Mouse (Mus musculus): Measurements from ENCODE around the gene Snrk. TPM values are rescaled to one million over a fixed set of nuclear protein-coding genes. Genes with fewer than 3 reads are reported as not detected.

Gene Snrk
- polyA plus RNA-seq, 1 experiment from 2014 or later, result 51.0 TPM

DNA sequence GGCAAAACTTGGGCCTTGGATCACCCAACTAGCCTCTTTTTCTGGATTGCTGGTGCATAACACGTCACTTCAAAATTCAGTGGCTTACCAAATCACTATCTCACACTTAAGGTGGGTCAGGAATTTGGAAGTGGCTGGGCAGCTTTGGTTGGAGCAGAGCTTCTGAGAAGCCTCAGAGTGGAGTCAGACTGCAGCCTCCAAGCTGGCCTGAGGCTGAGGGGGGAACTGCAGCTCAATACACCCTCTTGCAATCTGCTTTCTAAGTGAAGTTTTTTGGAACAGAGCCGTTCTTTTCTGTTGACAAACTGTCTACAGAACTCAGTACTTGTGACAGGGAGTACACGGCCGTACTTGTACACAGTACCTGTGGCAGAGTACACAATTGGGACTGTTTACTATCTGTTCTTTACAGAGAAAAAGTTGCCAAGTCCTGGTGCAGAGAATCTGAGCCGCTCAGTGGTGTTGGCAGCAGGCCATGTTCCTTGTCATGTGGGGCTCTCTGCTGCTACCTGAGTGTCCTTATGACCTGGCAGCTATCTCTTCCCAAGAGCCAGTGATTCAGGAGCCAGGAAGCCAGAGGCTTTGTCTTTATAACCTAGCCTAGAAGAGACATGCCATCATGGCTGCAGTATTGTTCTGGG, 78.1 kb downstream of the Snrk start:
- Histone ChIP-seq H3K27ac (no peak overlapping the region), H3K36me3 (no peaks in the 10 kb centered on the region; the same call in 1 of the 2 replicates), H3K4me2 (replicated peaks) (no peak overlapping the region), H3K4me3 (no peak overlapping the region), H3K9ac (no peak overlapping the region), H3K4me1 (peaks cover 4% of the 10 kb centered on the region; the same call in 1 of the 2 replicates), H3K9me3 (no peaks in the 10 kb centered on the region), H3K27me3 (replicated peaks) (no peaks in the 10 kb centered on the region)
- WGBS, result 89% methylated on average over 5 of the region's 5 CpGs
- no peak for ATAC-seq (ENCODE audit: low FRiP score, low read depth)

DNA sequence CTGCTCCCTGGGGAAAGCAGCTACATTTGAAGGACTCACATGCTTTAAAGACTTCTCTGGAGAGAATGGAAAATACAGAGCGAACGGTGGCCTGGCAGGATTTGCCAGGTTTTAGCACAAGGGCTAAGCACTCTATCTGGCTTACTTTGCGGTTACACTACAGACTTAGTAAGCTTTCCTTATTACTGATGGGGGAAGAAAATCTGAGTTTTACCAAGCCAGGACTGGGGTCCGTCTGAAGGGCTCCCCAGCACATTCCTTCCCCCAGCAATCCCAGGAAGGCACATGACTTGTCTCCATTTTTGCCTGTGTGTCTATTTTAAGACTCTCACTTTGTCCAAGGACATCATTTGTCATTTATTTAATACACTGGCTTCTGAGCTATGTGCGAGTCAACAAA, 80.0 kb downstream of the Snrk start:
- Histone ChIP-seq H3K4me1 (peaks cover 4% of the 10 kb centered on the region; the same call in 1 of the 2 replicates), H3K27me3 (replicated peaks) (no peaks in the 10 kb centered on the region), H3K27ac (no peak overlapping the region), H3K36me3 (peaks cover 4% of the 10 kb centered on the region; the same call in 1 of the 2 replicates), H3K9me3 (no peaks in the 10 kb centered on the region), H3K9ac (no peak overlapping the region), H3K4me3 (no peak overlapping the region), H3K4me2 (replicated peaks) (no peak overlapping the region)
- WGBS, result 83% methylated on average over 5 of the region's 5 CpGs
- no peak for ATAC-seq (ENCODE audit: low FRiP score, low read depth)

GRCm38 (mm10) chr9:122198621-122199020, 81.6 kb downstream of the Snrk start:
- WGBS, result 60% methylated on average over 3 of the region's 3 CpGs
- Histone ChIP-seq H3K27me3 (replicated peaks) (no peaks in the 10 kb centered on the region), H3K9me3 (no peaks in the 10 kb centered on the region), H3K9ac (no peak overlapping the region), H3K4me1 (peaks cover 4% of the 10 kb centered on the region; the same call in 1 of the 2 replicates), H3K36me3 (peaks cover 4% of the 10 kb centered on the region; the same call in 1 of the 2 replicates), H3K27ac (no peak overlapping the region), H3K4me3 (no peak overlapping the region), H3K4me2 (replicated peaks) (no peak overlapping the region)
- ATAC-seq (ENCODE audit: low FRiP score, low read depth), result no peak

- no peaks in the 10 kb centered on the region for H3K27me3 ChIP-seq (replicated peaks)
- no peaks in the 10 kb centered on the region for H3K9me3 ChIP-seq
- ATAC-seq (ENCODE audit: low FRiP score, low read depth), result no peak
- no peak overlapping the region for H3K4me3 ChIP-seq
- H3K9ac ChIP-seq, result no peak overlapping the region
- H3K4me2 ChIP-seq (replicated peaks), result no peak overlapping the region
- H3K27ac ChIP-seq, result no peak overlapping the region
- H3K36me3 ChIP-seq, result peaks cover 4% of the 10 kb centered on the region; the same call in 1 of the 2 replicates
- H3K4me1 ChIP-seq, result peaks cover 4% of the 10 kb centered on the region; the same call in 1 of the 2 replicates
- WGBS, result 29% methylated on average over 6 of the region's 6 CpGs
These were observed 82.2 kb downstream of the Snrk start for GRCm38 (mm10) chr9:122199253-122199652.

GRCm38 (mm10) chr9:122204508-122204907, 87.4 kb downstream of the Snrk start:
- no peak overlapping the region for H3K27ac ChIP-seq
- no peak overlapping the region for H3K4me2 ChIP-seq (replicated peaks)
- H3K9ac ChIP-seq, result no peak overlapping the region
- 65% methylated on average over 7 of the region's 7 CpGs for WGBS
- no peak overlapping the region for H3K4me3 ChIP-seq
- ATAC-seq (ENCODE audit: low FRiP score, low read depth), result no peak
- no peaks in the 10 kb centered on the region for H3K27me3 ChIP-seq (replicated peaks)
- H3K36me3 ChIP-seq, result 0 out of 2 replicates have a peak, but pooled peaks cover 4% of the 10 kb centered on the region
- no peaks in the 10 kb centered on the region for H3K4me1 ChIP-seq
- H3K9me3 ChIP-seq, result no peaks in the 10 kb centered on the region

DNA sequence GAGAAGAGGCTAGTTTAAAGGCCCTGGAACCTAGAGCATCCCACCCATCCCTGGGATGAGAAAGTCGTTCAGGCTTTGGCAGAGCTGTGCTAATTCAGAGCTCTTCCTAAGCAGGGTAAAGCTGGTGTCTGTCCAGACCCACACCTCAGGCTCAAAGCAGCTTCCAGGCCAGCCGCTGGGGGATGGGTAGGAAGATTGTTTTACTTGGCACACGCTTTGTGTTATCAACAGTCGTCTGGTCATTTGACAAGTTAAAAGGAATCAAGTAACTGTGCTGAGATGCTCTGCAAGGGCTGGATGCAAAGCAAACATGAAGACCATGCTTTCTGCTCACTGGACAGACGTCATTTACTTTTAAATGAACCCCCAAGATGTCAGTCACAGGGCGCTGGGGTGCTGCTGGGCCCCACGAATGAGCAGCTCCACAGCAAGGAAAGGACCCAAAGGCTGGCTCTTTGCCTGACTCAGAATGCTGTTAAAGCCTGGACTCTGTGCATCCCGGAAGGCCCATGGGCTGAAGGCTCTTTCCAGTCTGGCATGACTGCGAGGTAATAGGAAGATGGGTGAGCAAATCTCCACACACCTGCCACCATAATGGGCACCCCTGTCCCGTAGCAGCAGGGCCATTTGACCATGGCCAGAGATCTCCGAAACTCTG, 88.6 kb downstream of the Snrk start:
- no peak for ATAC-seq (ENCODE audit: low FRiP score, low read depth)
- Histone ChIP-seq H3K4me2 (replicated peaks) (no peak overlapping the region), H3K27ac (no peak overlapping the region), H3K9ac (no peak overlapping the region), H3K27me3 (replicated peaks) (no peaks in the 10 kb centered on the region), H3K4me3 (no peak overlapping the region), H3K4me1 (no peaks in the 10 kb centered on the region), H3K36me3 (0 out of 2 replicates have a peak, but pooled peaks cover 4% of the 10 kb centered on the region), H3K9me3 (no peaks in the 10 kb centered on the region)
- 76% methylated on average over 11 of the region's 11 CpGs for WGBS

- WGBS, result 75% methylated on average over 4 of the region's 4 CpGs
- no peak overlapping the region for H3K4me2 ChIP-seq (replicated peaks)
These were observed 91.2 kb downstream of the Snrk start for GRCm38 (mm10) chr9:122208311-122208710.

GRCm38 (mm10) chr9:122215118-122215517, 98.1 kb downstream of the Snrk start:
- H3K4me3 ChIP-seq, result no peak overlapping the region
- no peaks in the 10 kb centered on the region for H3K36me3 ChIP-seq
- no peak overlapping the region for H3K4me2 ChIP-seq (replicated peaks)
- no peak for ATAC-seq (ENCODE audit: low FRiP score, low read depth)
- no peaks in the 10 kb centered on the region for H3K27me3 ChIP-seq (replicated peaks)
- no peak overlapping the region for H3K27ac ChIP-seq
- H3K4me1 ChIP-seq, result no peaks in the 10 kb centered on the region
- no peak overlapping the region for H3K9ac ChIP-seq
- no peaks in the 10 kb centered on the region for H3K9me3 ChIP-seq

More at GRCm38 (mm10) chr9:122208311-122208710, 91.2 kb downstream of the Snrk start:
- no peak overlapping the region for H3K4me3 ChIP-seq
- H3K9me3 ChIP-seq, result no peaks in the 10 kb centered on the region
- no peaks in the 10 kb centered on the region for H3K4me1 ChIP-seq
- no peak overlapping the region for H3K27ac ChIP-seq
- no peak overlapping the region for H3K9ac ChIP-seq
- H3K36me3 ChIP-seq, result no peaks in the 10 kb centered on the region
- no peaks in the 10 kb centered on the region for H3K27me3 ChIP-seq (replicated peaks)
- no peak for ATAC-seq (ENCODE audit: low FRiP score, low read depth)

DNA sequence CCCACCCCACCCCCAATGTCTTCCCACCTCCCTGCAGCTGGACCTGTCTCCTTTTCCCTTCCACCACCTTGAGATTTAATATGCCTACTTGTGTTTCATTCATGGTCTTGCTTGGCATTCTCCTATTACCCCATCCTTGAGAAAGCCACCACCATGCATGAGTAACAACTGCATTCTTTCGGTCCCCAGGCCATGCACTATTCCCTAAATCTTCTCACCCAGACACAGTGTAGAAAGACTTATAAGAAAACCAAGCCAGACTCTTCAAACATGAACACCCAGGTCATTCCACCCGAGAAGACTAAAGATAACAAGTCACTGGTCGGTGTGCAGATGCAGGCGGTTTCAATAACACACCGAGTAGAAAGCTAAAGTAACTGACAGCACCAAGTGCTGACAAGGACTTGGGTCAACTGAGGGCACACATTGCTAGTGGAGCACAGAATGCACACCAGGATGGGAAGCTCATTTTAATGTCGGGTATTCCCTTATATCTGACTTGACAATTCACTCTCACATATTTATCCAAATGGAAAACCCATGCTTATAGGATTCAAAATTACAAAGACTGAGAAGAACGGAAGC, 100.0 kb downstream of the Snrk start:
- no peak overlapping the region for H3K27ac ChIP-seq
- H3K27me3 ChIP-seq (replicated peaks), result no peaks in the 10 kb centered on the region
- no peaks in the 10 kb centered on the region for H3K4me1 ChIP-seq
- no peak overlapping the region for H3K9ac ChIP-seq
- ATAC-seq (ENCODE audit: low FRiP score, low read depth), result no peak
- no peaks in the 10 kb centered on the region for H3K36me3 ChIP-seq
- H3K9me3 ChIP-seq, result no peaks in the 10 kb centered on the region
- H3K4me3 ChIP-seq, result no peak overlapping the region
- no peak overlapping the region for H3K4me2 ChIP-seq (replicated peaks)
- WGBS, result 88% methylated on average over 7 of the region's 7 CpGs

Other genes with a start within 250 kb of the Snrk start
- gene Ackr2, start 218.9 kb upstream of the Snrk start, polyA plus RNA-seq (2016; fragmentation: Nextera tagmentation; extraction: Ambion mirVana), result 0.48 and 0.95 TPM in 2 replicates
- gene Cyp8b1, start 201.0 kb upstream of the Snrk start, polyA plus RNA-seq (2016; fragmentation: Nextera tagmentation; extraction: Ambion mirVana), result not detected in 2 replicates
- gene Fam198a, start 166.3 kb upstream of the Snrk start, polyA plus RNA-seq (2016; fragmentation: Nextera tagmentation; extraction: Ambion mirVana), result 1.1 and 1.4 TPM in 2 replicates
- 16.2 and 17.0 TPM in 2 replicates for gene Pomgnt2, start 120.2 kb upstream of the Snrk start, polyA plus RNA-seq (2016; fragmentation: Nextera tagmentation; extraction: Ambion mirVana)
- gene Ano10, start 177.2 kb downstream of the Snrk start, polyA plus RNA-seq (2016; fragmentation: Nextera tagmentation; extraction: Ambion mirVana), result 50.8 and 56.9 TPM in 2 replicates
- gene Abhd5, start 234.3 kb downstream of the Snrk start, polyA plus RNA-seq (2016; fragmentation: Nextera tagmentation; extraction: Ambion mirVana), result 20.4 and 21.2 TPM in 2 replicates

Measured in neural tube, embryonic 12.5 days (tissue).